Mouse (Mus musculus) bone marrow, adult 2 months (tissue): ENCODE results near the gene Igsf11. TPM values are rescaled to one million over a fixed set of nuclear protein-coding genes. Genes with fewer than 3 reads are reported as not detected.

Source experiments
- H3K27ac ChIP-seq: fragments of 200-500 bp; 2 replicates; pipeline ENCODE4 v1.5.1; 2012; ENCODE audit warnings: low read depth, mild to moderate bottlenecking, control low read depth, inconsistent platforms, low read length; ENCODE audit not compliant: control insufficient read depth, poor library complexity, insufficient read depth
- H3K4me1 ChIP-seq: fragments of 200-500 bp; 2 replicates; pipeline ENCODE4 v1.6.1; 2011; ENCODE audit warnings: low read length; ENCODE audit not compliant: control insufficient read depth, insufficient read depth
- H3K4me3 ChIP-seq: fragments of 200-500 bp; replicated peaks from 2 replicates; pipeline ENCODE3; 2011; ENCODE audit warnings: mild to moderate bottlenecking, low read depth, low read length, control low read depth; ENCODE audit not compliant: control insufficient read depth
- CTCF ChIP-seq: fragments of 200-500 bp; IDR thresholded peaks from 2 replicates; pipeline ENCODE4 v1.5.1; 2011; ENCODE audit warnings: low read length, control low read depth; ENCODE audit not compliant: control insufficient read depth, insufficient read depth
- POLR2A ChIP-seq: fragments of 200-500 bp; IDR thresholded peaks from 2 replicates; pipeline ENCODE4 v1.6.1; 2011; ENCODE audit warnings: low read depth, mild to moderate bottlenecking, control low read depth, low read length, borderline replicate concordance; ENCODE audit not compliant: control insufficient read depth
- WGBS: fragments of 180-500 bp; shearing (Covaris S2); methylation state at CpG from one replicate; pipeline ENCODE4 v1.1.7; 2018; 5-methylcytosine and 5-hydroxymethylcytosine counted together
- polyA plus RNA-seq: library from polyadenylated mRNA; stranded (reverse); fragments of >200 nt; gene quantifications from 2 replicates; pipeline ENCODE4 v1.2.4, GENCODE M21; 2011; ENCODE audit warnings: low replicate concordance; ENCODE audit not compliant: missing spikeins, insufficient read depth, insufficient read length

The Igsf11 gene
- polyA plus RNA-seq, 1 experiment, result 1.2 TPM

GRCm38 (mm10) chr16:38945111-38945510 lies 52.6 kb downstream of the Igsf11 start:
- no peak overlapping the region for H3K27ac ChIP-seq
- TF ChIP-seq CTCF, result no peak
- TF ChIP-seq POLR2A, result no peak
- H3K4me1 ChIP-seq, result no peaks in the 10 kb centered on the region
- no peak overlapping the region for H3K4me3 ChIP-seq
- WGBS, result 77% methylated on average over 7 of the region's 7 CpGs

- 92% methylated on average over 10 of the region's 10 CpGs for WGBS
- Histone ChIP-seq H3K27ac (no peak overlapping the region), H3K4me3 (no peak overlapping the region), H3K4me1 (no peaks in the 10 kb centered on the region)
- TF ChIP-seq POLR2A (no peak), CTCF (no peak)
These were observed 53.1 kb downstream of the Igsf11 start for GRCm38 (mm10) chr16:38945581-38945981.

- 65% methylated on average over 7 of the region's 7 CpGs for WGBS
- TF ChIP-seq POLR2A (no peak), CTCF (no peak)
These were observed 54.0 kb downstream of the Igsf11 start for GRCm38 (mm10) chr16:38946453-38946852.

GRCm38 (mm10) chr16:38947141-38947879 lies 54.8 kb downstream of the Igsf11 start:
- no peak overlapping the region for H3K27ac ChIP-seq
- 82% methylated on average over 7 of the region's 7 CpGs for WGBS
- TF ChIP-seq POLR2A (no peak), CTCF (no peak)
- no peak overlapping the region for H3K4me3 ChIP-seq
- H3K4me1 ChIP-seq, result no peaks in the 10 kb centered on the region

More at GRCm38 (mm10) chr16:38946453-38946852, 54.0 kb downstream of the Igsf11 start:
- Histone ChIP-seq H3K27ac (no peak overlapping the region), H3K4me1 (no peaks in the 10 kb centered on the region), H3K4me3 (no peak overlapping the region)

GRCm38 (mm10) chr16:38948441-38948840 lies 56.0 kb downstream of the Igsf11 start:
- 83% methylated on average over 5 of the region's 5 CpGs for WGBS
- no peak overlapping the region for H3K27ac ChIP-seq
- no peaks in the 10 kb centered on the region for H3K4me1 ChIP-seq
- TF ChIP-seq POLR2A (no peak), CTCF (no peak)
- H3K4me3 ChIP-seq, result no peak overlapping the region

- H3K4me1 ChIP-seq, result no peaks in the 10 kb centered on the region
- TF ChIP-seq CTCF (no peak), POLR2A (no peak)
- 91% methylated on average over 3 of the region's 3 CpGs for WGBS
- H3K4me3 ChIP-seq, result no peak overlapping the region
- no peak overlapping the region for H3K27ac ChIP-seq
These were observed 60.4 kb downstream of the Igsf11 start for GRCm38 (mm10) chr16:38952881-38953280.

GRCm38 (mm10) chr16:38953821-38954220 lies 61.4 kb downstream of the Igsf11 start:
- WGBS, result 86% methylated on average over 6 of the region's 6 CpGs
- no peaks in the 10 kb centered on the region for H3K4me1 ChIP-seq
- TF ChIP-seq CTCF, result no peak
- H3K27ac ChIP-seq, result no peak overlapping the region
- H3K4me3 ChIP-seq, result no peak overlapping the region

- Histone ChIP-seq H3K4me3 (no peak overlapping the region), H3K27ac (no peak overlapping the region), H3K4me1 (no peaks in the 10 kb centered on the region)
- TF ChIP-seq POLR2A (no peak), CTCF (no peak)
- 78% methylated on average over 16 of the region's 16 CpGs for WGBS
These were observed 62.2 kb downstream of the Igsf11 start for GRCm38 (mm10) chr16:38954501-38955288.
